Mouse (Mus musculus): ENCODE data around the gene Ptprj. TPM values are rescaled to one million over a fixed set of nuclear protein-coding genes. Genes with fewer than 3 reads are reported as not detected.

The Ptprj gene
- polyA plus RNA-seq, 1 experiment, result 23.2 TPM

- Histone ChIP-seq H3K27me3 (replicated peaks; ENCODE audit: control insufficient read depth, insufficient read depth, low read length) (no peaks in the 10 kb centered on the region), H3K4me1 (ENCODE audit: control insufficient read depth, insufficient read depth, low read length) (peaks cover 27% of the 10 kb centered on the region), H3K4me3 (ENCODE audit: insufficient read depth, low read depth, low read length) (no peak overlapping the region), H3K36me3 (ENCODE audit: control insufficient read depth, insufficient read depth, low read length) (no peaks in the 10 kb centered on the region), H3K27ac (ENCODE audit: insufficient read depth, low read depth, low read length) (0 out of 2 replicates have a peak overlapping the region, but pooled peaks have one; percentile 12)
- no peak for DNase-seq
- 69% methylated on average over 6 of the region's 6 CpGs for WGBS
- TF ChIP-seq POLR2A (IDR thresholded peaks at IDR 0.05; ENCODE audit: low read depth, low read length) (no peak), CTCF (conservative IDR thresholded peaks at IDR 0.05; ENCODE audit: insufficient read depth, insufficient read length, low read depth, low read length) (no peak)
These were observed 20.1 kb downstream of the Ptprj start for GRCm38 (mm10) chr2:90560197-90560843.

GRCm38 (mm10) chr2:90559688-90560196 is 20.7 kb downstream of the Ptprj start:
- no peak overlapping the region for H3K4me3 ChIP-seq (ENCODE audit: insufficient read depth, low read depth, low read length)
- DNase-seq, result no peak
- WGBS, result 81% methylated on average over 12 of the region's 12 CpGs

GRCm38 (mm10) chr2:90559015-90559687 is 21.3 kb downstream of the Ptprj start:
- DNase-seq, result no peak
- Histone ChIP-seq H3K27ac (ENCODE audit: insufficient read depth, low read depth, low read length) (no peak overlapping the region), H3K4me3 (ENCODE audit: insufficient read depth, low read depth, low read length) (no peak overlapping the region), H3K27me3 (replicated peaks; ENCODE audit: control insufficient read depth, insufficient read depth, low read length) (no peaks in the 10 kb centered on the region), H3K36me3 (ENCODE audit: control insufficient read depth, insufficient read depth, low read length) (no peaks in the 10 kb centered on the region), H3K4me1 (ENCODE audit: control insufficient read depth, insufficient read depth, low read length) (peaks cover 27% of the 10 kb centered on the region)
- TF ChIP-seq POLR2A (IDR thresholded peaks at IDR 0.05; ENCODE audit: low read depth, low read length) (no peak), CTCF (conservative IDR thresholded peaks at IDR 0.05; ENCODE audit: insufficient read depth, insufficient read length, low read depth, low read length) (no peak)
- WGBS, result 72% methylated on average over 2 of the region's 2 CpGs

More at GRCm38 (mm10) chr2:90559688-90560196, 20.7 kb downstream of the Ptprj start:
- H3K36me3 ChIP-seq (ENCODE audit: control insufficient read depth, insufficient read depth, low read length), result no peaks in the 10 kb centered on the region
- no peak overlapping the region for H3K27ac ChIP-seq (ENCODE audit: insufficient read depth, low read depth, low read length)
- H3K27me3 ChIP-seq (replicated peaks; ENCODE audit: control insufficient read depth, insufficient read depth, low read length), result no peaks in the 10 kb centered on the region
- TF ChIP-seq CTCF (conservative IDR thresholded peaks at IDR 0.05; ENCODE audit: insufficient read depth, insufficient read length, low read depth, low read length) (no peak), POLR2A (IDR thresholded peaks at IDR 0.05; ENCODE audit: low read depth, low read length) (no peak)
- H3K4me1 ChIP-seq (ENCODE audit: control insufficient read depth, insufficient read depth, low read length), result peaks cover 24% of the 10 kb centered on the region

- no peak for DNase-seq
- Histone ChIP-seq H3K27ac (ENCODE audit: insufficient read depth, low read depth, low read length) (no peak overlapping the region), H3K4me3 (ENCODE audit: insufficient read depth, low read depth, low read length) (no peak overlapping the region), H3K27me3 (replicated peaks; ENCODE audit: control insufficient read depth, insufficient read depth, low read length) (no peaks in the 10 kb centered on the region), H3K4me1 (ENCODE audit: control insufficient read depth, insufficient read depth, low read length) (peaks cover 32% of the 10 kb centered on the region), H3K36me3 (ENCODE audit: control insufficient read depth, insufficient read depth, low read length) (no peaks in the 10 kb centered on the region)
- 88% methylated on average over 11 of the region's 11 CpGs for WGBS
- no peak for TF ChIP-seq CTCF (conservative IDR thresholded peaks at IDR 0.05; ENCODE audit: insufficient read depth, insufficient read length, low read depth, low read length)
- TF ChIP-seq POLR2A (IDR thresholded peaks at IDR 0.05; ENCODE audit: low read depth, low read length), result no peak
These were observed 22.1 kb downstream of the Ptprj start for GRCm38 (mm10) chr2:90558361-90558760.

GRCm38 (mm10) chr2:90557913-90558312 is 22.5 kb downstream of the Ptprj start:
- H3K4me3 ChIP-seq (ENCODE audit: insufficient read depth, low read depth, low read length), result no peak overlapping the region
- TF ChIP-seq CTCF (conservative IDR thresholded peaks at IDR 0.05; ENCODE audit: insufficient read depth, insufficient read length, low read depth, low read length), result no peak
- TF ChIP-seq POLR2A (IDR thresholded peaks at IDR 0.05; ENCODE audit: low read depth, low read length), result no peak
- 82% methylated on average over 3 of the region's 3 CpGs for WGBS
- H3K27ac ChIP-seq (ENCODE audit: insufficient read depth, low read depth, low read length), result no peak overlapping the region
- H3K36me3 ChIP-seq (ENCODE audit: control insufficient read depth, insufficient read depth, low read length), result no peaks in the 10 kb centered on the region
- H3K27me3 ChIP-seq (replicated peaks; ENCODE audit: control insufficient read depth, insufficient read depth, low read length), result no peaks in the 10 kb centered on the region
- H3K4me1 ChIP-seq (ENCODE audit: control insufficient read depth, insufficient read depth, low read length), result peaks cover 32% of the 10 kb centered on the region
- DNase-seq, result no peak

- Histone ChIP-seq H3K36me3 (ENCODE audit: control insufficient read depth, insufficient read depth, low read length) (no peaks in the 10 kb centered on the region), H3K4me1 (ENCODE audit: control insufficient read depth, insufficient read depth, low read length) (peaks cover 29% of the 10 kb centered on the region), H3K27me3 (replicated peaks; ENCODE audit: control insufficient read depth, insufficient read depth, low read length) (no peaks in the 10 kb centered on the region), H3K27ac (ENCODE audit: insufficient read depth, low read depth, low read length) (no peak overlapping the region), H3K4me3 (ENCODE audit: insufficient read depth, low read depth, low read length) (no peak overlapping the region)
- TF ChIP-seq POLR2A (IDR thresholded peaks at IDR 0.05; ENCODE audit: low read depth, low read length) (no peak), CTCF (conservative IDR thresholded peaks at IDR 0.05; ENCODE audit: insufficient read depth, insufficient read length, low read depth, low read length) (no peak)
- WGBS, result 62% methylated on average over 5 of the region's 5 CpGs
- DNase-seq, result no peak
These were observed 24.7 kb downstream of the Ptprj start for GRCm38 (mm10) chr2:90555744-90556143.

GRCm38 (mm10) chr2:90554806-90555205 is 25.6 kb downstream of the Ptprj start:
- Histone ChIP-seq H3K4me3 (ENCODE audit: insufficient read depth, low read depth, low read length) (no peak overlapping the region), H3K27ac (ENCODE audit: insufficient read depth, low read depth, low read length) (peak overlapping the region; percentile 49; the same call in 1 of the 2 replicates), H3K36me3 (ENCODE audit: control insufficient read depth, insufficient read depth, low read length) (no peaks in the 10 kb centered on the region), H3K4me1 (ENCODE audit: control insufficient read depth, insufficient read depth, low read length) (peaks cover 29% of the 10 kb centered on the region), H3K27me3 (replicated peaks; ENCODE audit: control insufficient read depth, insufficient read depth, low read length) (no peaks in the 10 kb centered on the region)
- 67% methylated on average over 4 of the region's 4 CpGs for WGBS
- no peak for TF ChIP-seq POLR2A (IDR thresholded peaks at IDR 0.05; ENCODE audit: low read depth, low read length)
- TF ChIP-seq CTCF (conservative IDR thresholded peaks at IDR 0.05; ENCODE audit: insufficient read depth, insufficient read length, low read depth, low read length), result no peak
- no peak for DNase-seq

Data from kidney, adult 2 months (tissue).